Mouse (Mus musculus): ENCODE measurements around the gene Sorcs3. TPM values are rescaled to one million over a fixed set of nuclear protein-coding genes. Genes with fewer than 3 reads are reported as not detected.

Sorcs3 gene
- polyA plus RNA-seq, 1 experiment from 2014 or later, result 0.06 TPM

GRCm38 (mm10) chr19:48779095-48779765 lies 573.4 kb downstream of the Sorcs3 start:
- no peak overlapping the region for H3K4me2 ChIP-seq (ENCODE audit: low read depth, low read length)
- H3K27ac ChIP-seq (ENCODE audit: low read depth), result no peak overlapping the region
- no peak for DNase-seq
- no peaks in the 10 kb centered on the region for H3K36me3 ChIP-seq (replicated peaks; ENCODE audit: insufficient read depth, low read length)
- no peaks in the 10 kb centered on the region for H3K4me1 ChIP-seq (ENCODE audit: insufficient read depth)
- H3K9ac ChIP-seq (replicated peaks), result no peak overlapping the region
- H3K27me3 ChIP-seq (ENCODE audit: insufficient read depth, low read length), result no peaks in the 10 kb centered on the region
- H3K9me3 ChIP-seq (ENCODE audit: low read length), result 0 out of 2 replicates have a peak, but pooled peaks cover 3% of the 10 kb centered on the region
- ATAC-seq, result no peak
- TF ChIP-seq CTCF (IDR thresholded peaks at IDR 0.05; ENCODE audit: low read depth) (no peak), EP300 (IDR thresholded peaks at IDR 0.05; ENCODE audit: low read depth) (no peak)
- no peak overlapping the region for H3K4me3 ChIP-seq (ENCODE audit: low read depth, low read length)
- WGBS (ENCODE audit: insufficient replicate concordance), result 63% methylated on average over 3 of the region's 3 CpGs

DNA sequence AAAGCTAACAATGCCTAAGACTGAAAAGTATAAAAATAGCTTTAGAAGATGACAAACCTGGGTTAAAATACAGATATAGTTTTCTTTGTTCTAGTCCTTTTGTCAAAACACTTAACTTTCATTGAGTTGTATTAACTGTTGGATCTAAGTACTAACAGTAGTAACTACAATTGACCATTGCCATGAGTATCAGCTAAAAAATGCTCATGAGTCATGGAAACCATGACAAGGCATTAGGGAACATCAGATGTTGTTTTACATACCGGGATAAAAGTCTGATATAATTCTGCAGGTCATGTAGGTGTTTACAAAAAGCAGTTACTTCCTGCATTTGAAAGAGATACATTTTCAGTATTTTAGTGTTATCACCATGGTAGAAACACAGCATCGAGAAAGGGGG lies 575.0 kb downstream of the Sorcs3 start:
- DNase-seq (no peak), ATAC-seq (no peak)
- H3K27me3 ChIP-seq (ENCODE audit: insufficient read depth, low read length), result no peaks in the 10 kb centered on the region
- H3K27ac ChIP-seq (ENCODE audit: low read depth), result no peak overlapping the region
- no peak overlapping the region for H3K4me3 ChIP-seq (ENCODE audit: low read depth, low read length)
- TF ChIP-seq EP300 (IDR thresholded peaks at IDR 0.05; ENCODE audit: low read depth) (no peak), CTCF (IDR thresholded peaks at IDR 0.05; ENCODE audit: low read depth) (no peak)
- WGBS (ENCODE audit: insufficient replicate concordance), result 68% methylated on average over 2 of the region's 2 CpGs
- no peaks in the 10 kb centered on the region for H3K4me1 ChIP-seq (ENCODE audit: insufficient read depth)
- H3K9ac ChIP-seq (replicated peaks), result no peak overlapping the region
- H3K4me2 ChIP-seq (ENCODE audit: low read depth, low read length), result no peak overlapping the region
- no peaks in the 10 kb centered on the region for H3K36me3 ChIP-seq (replicated peaks; ENCODE audit: insufficient read depth, low read length)
- 0 out of 2 replicates have a peak, but pooled peaks cover 3% of the 10 kb centered on the region for H3K9me3 ChIP-seq (ENCODE audit: low read length)

GRCm38 (mm10) chr19:48782024-48782721 lies 576.3 kb downstream of the Sorcs3 start:
- Histone ChIP-seq H3K4me2 (ENCODE audit: low read depth, low read length) (no peak overlapping the region), H3K4me1 (ENCODE audit: insufficient read depth) (no peaks in the 10 kb centered on the region), H3K27me3 (ENCODE audit: insufficient read depth, low read length) (no peaks in the 10 kb centered on the region), H3K9ac (replicated peaks) (no peak overlapping the region), H3K9me3 (ENCODE audit: low read length) (no peaks in the 10 kb centered on the region), H3K36me3 (replicated peaks; ENCODE audit: insufficient read depth, low read length) (no peaks in the 10 kb centered on the region), H3K4me3 (ENCODE audit: low read depth, low read length) (no peak overlapping the region), H3K27ac (ENCODE audit: low read depth) (no peak overlapping the region)
- DNase-seq (no peak), ATAC-seq (no peak)
- TF ChIP-seq CTCF (IDR thresholded peaks at IDR 0.05; ENCODE audit: low read depth), result no peak
- no peak for TF ChIP-seq EP300 (IDR thresholded peaks at IDR 0.05; ENCODE audit: low read depth)
- WGBS (ENCODE audit: insufficient replicate concordance), result 83% methylated on average over 7 of the region's 7 CpGs

GRCm38 (mm10) chr19:48787269-48787668 lies 581.4 kb downstream of the Sorcs3 start:
- no peak for ATAC-seq
- H3K4me3 ChIP-seq (ENCODE audit: low read depth, low read length), result no peak overlapping the region
- no peaks in the 10 kb centered on the region for H3K27me3 ChIP-seq (ENCODE audit: insufficient read depth, low read length)
- H3K36me3 ChIP-seq (replicated peaks; ENCODE audit: insufficient read depth, low read length), result no peaks in the 10 kb centered on the region
- no peak for TF ChIP-seq EP300 (IDR thresholded peaks at IDR 0.05; ENCODE audit: low read depth)
- no peak for TF ChIP-seq CTCF (IDR thresholded peaks at IDR 0.05; ENCODE audit: low read depth)
- H3K9me3 ChIP-seq (ENCODE audit: low read length), result no peaks in the 10 kb centered on the region
- no peak overlapping the region for H3K27ac ChIP-seq (ENCODE audit: low read depth)
- no peak for DNase-seq
- H3K9ac ChIP-seq (replicated peaks), result no peak overlapping the region
- WGBS (ENCODE audit: insufficient replicate concordance), result 77% methylated on average over 4 of the region's 4 CpGs
- H3K4me1 ChIP-seq (ENCODE audit: insufficient read depth), result no peaks in the 10 kb centered on the region
- no peak overlapping the region for H3K4me2 ChIP-seq (ENCODE audit: low read depth, low read length)

DNA sequence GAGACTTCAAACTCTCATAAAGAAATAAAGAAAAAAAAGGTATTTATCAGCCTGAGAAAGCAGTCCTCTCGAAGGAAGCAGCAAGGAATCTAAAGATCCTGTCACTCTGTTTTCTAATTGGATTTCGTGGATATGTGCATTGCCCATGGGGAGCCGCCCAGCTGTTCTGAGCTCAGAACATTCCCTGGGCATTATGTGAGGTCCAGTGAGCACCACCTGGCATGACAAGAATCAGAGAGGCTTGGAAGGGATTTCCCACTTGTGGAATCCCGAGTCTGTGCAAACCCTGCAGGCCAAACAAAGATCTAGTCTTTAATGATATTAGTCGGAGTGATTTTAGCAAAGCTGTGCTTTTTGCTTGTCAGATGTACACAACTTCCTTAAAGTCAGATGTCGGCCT lies 598.7 kb downstream of the Sorcs3 start:
- ATAC-seq (no peak), DNase-seq (no peak)
- Histone ChIP-seq H3K27me3 (ENCODE audit: insufficient read depth, low read length) (no peaks in the 10 kb centered on the region), H3K9me3 (ENCODE audit: low read length) (no peaks in the 10 kb centered on the region), H3K4me3 (ENCODE audit: low read depth, low read length) (no peak overlapping the region), H3K36me3 (replicated peaks; ENCODE audit: insufficient read depth, low read length) (no peaks in the 10 kb centered on the region), H3K27ac (ENCODE audit: low read depth) (no peak overlapping the region), H3K9ac (replicated peaks) (no peak overlapping the region), H3K4me1 (ENCODE audit: insufficient read depth) (no peaks in the 10 kb centered on the region), H3K4me2 (ENCODE audit: low read depth, low read length) (no peak overlapping the region)
- WGBS (ENCODE audit: insufficient replicate concordance), result 69% methylated on average over 6 of the region's 6 CpGs
- TF ChIP-seq EP300 (IDR thresholded peaks at IDR 0.05; ENCODE audit: low read depth), result no peak
- TF ChIP-seq CTCF (IDR thresholded peaks at IDR 0.05; ENCODE audit: low read depth), result no peak

DNA sequence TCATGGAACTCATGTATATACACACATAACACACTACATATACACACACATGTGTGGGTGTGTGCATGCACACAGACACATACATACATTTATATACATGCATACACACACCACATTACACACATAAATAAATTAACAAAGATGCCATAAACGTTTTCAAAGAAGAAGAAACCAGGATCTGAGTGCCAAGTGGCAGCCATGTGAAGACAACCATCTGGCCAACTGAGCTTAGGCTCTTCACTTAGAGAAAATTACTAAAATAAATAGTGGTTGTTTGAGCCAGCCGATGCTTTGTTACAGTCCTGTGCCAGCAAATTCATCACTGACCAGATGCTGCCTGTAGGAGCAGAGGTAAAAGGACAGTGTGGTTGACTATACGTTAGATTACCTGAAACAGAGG lies 605.7 kb downstream of the Sorcs3 start:
- Histone ChIP-seq H3K4me1 (ENCODE audit: insufficient read depth) (no peaks in the 10 kb centered on the region), H3K9ac (replicated peaks) (no peak overlapping the region), H3K4me3 (ENCODE audit: low read depth, low read length) (no peak overlapping the region), H3K9me3 (ENCODE audit: low read length) (no peaks in the 10 kb centered on the region), H3K27me3 (ENCODE audit: insufficient read depth, low read length) (no peaks in the 10 kb centered on the region), H3K36me3 (replicated peaks; ENCODE audit: insufficient read depth, low read length) (no peaks in the 10 kb centered on the region), H3K4me2 (ENCODE audit: low read depth, low read length) (no peak overlapping the region), H3K27ac (ENCODE audit: low read depth) (no peak overlapping the region)
- TF ChIP-seq EP300 (IDR thresholded peaks at IDR 0.05; ENCODE audit: low read depth) (no peak), CTCF (IDR thresholded peaks at IDR 0.05; ENCODE audit: low read depth) (no peak)
- no peak for DNase-seq
- no peak for ATAC-seq
- 51% methylated on average over 3 of the region's 3 CpGs for WGBS (ENCODE audit: insufficient replicate concordance)
